Mouse (Mus musculus) intestine, embryonic 15.5 days (tissue): Measurements from ENCODE around the gene Pkd1l1. TPM values are rescaled to one million over a fixed set of nuclear protein-coding genes. Genes with fewer than 3 reads are reported as not detected.

ENCODE experiments used
- ATAC-seq: fragments of 200-750 bp; cut with Nextera tagmentation; 2 replicates; pipeline ENCODE4 v1.8.0; 2017; ENCODE audit warnings: moderate TSS enrichment, moderate library complexity
- H3K27ac ChIP-seq: fragments of 300-500 bp; sonication (generic); 2 replicates; pipeline ENCODE4 v1.5.1; 2015; ENCODE audit warnings: mild to moderate bottlenecking, inconsistent platforms
- H3K27me3 ChIP-seq: fragments of 300-500 bp; sonication (generic); replicated peaks from 2 replicates; pipeline ENCODE4 v1.6.1; 2015; ENCODE audit warnings: inconsistent platforms
- H3K36me3 ChIP-seq: fragments of 300-500 bp; sonication (generic); 2 replicates; pipeline ENCODE4 v1.6.1; 2015; ENCODE audit warnings: inconsistent platforms
- H3K4me1 ChIP-seq: fragments of 300-500 bp; sonication (generic); replicated peaks from 2 replicates; pipeline ENCODE4 v1.6.1; 2015; ENCODE audit warnings: inconsistent platforms
- H3K4me2 ChIP-seq: fragments of 300-500 bp; sonication (generic); replicated peaks from 2 replicates; pipeline ENCODE4 v1.6.1; 2015; ENCODE audit warnings: mild to moderate bottlenecking, inconsistent platforms
- H3K4me3 ChIP-seq: fragments of 300-500 bp; sonication (generic); replicated peaks from 2 replicates; pipeline ENCODE4 v1.5.1; 2015; ENCODE audit warnings: inconsistent platforms
- H3K9ac ChIP-seq: fragments of 300-500 bp; sonication (generic); 2 replicates; pipeline ENCODE4 v1.6.1; 2015; ENCODE audit warnings: inconsistent platforms
- H3K9me3 ChIP-seq: fragments of 300-500 bp; sonication (generic); 2 replicates; pipeline ENCODE4 v1.6.1; 2016; ENCODE audit warnings: inconsistent platforms
- WGBS: fragments of 180-500 bp; shearing (Covaris S2); methylation state at CpG from one replicate; pipeline ENCODE4 v1.1.7; 2015; 5-methylcytosine and 5-hydroxymethylcytosine counted together
- polyA plus RNA-seq: library from polyadenylated mRNA; unstranded; fragments of >200 nt; fragmentation: Nextera tagmentation; extraction: Ambion mirVana; gene quantifications from 2 replicates; pipeline ENCODE4 v1.2.1, GENCODE M21; 2015

Pkd1l1 gene
- 0.08 TPM in 1 of 2 replicates, not detected in the other for polyA plus RNA-seq

- no peak within 1 kb of the TSS for H3K4me2 ChIP-seq
- no peak for ATAC-seq
- WGBS, result 80% methylated on average over 3 of the region's 3 CpGs
- no peak within 1 kb of the TSS for H3K4me3 ChIP-seq
- no peaks in the 10 kb centered on the region for H3K27me3 ChIP-seq
- no peaks in the 10 kb centered on the region for H3K9me3 ChIP-seq
- no peaks in the 10 kb centered on the region for H3K36me3 ChIP-seq
- no peak within 1 kb of the TSS for H3K27ac ChIP-seq
- H3K4me1 ChIP-seq, result 0 out of 2 replicates have a peak, but pooled peaks cover 3% of the 10 kb centered on the region
- H3K9ac ChIP-seq, result no peak within 1 kb of the TSS
Observed at GRCm38 (mm10) chr11:8973166-8973565, at the start of gene Pkd1l1. TSS of gene Pkd1l1 (minus strand) at chr11:8973266.

- H3K9ac ChIP-seq, result no peak overlapping the region
- no peak for ATAC-seq
Observed at GRCm38 (mm10) chr11:9020207-9020606, 47.1 kb upstream of the Pkd1l1 start.

GRCm38 (mm10) chr11:9018491-9019267 lies 45.6 kb upstream of the Pkd1l1 start:
- no peak overlapping the region for H3K4me3 ChIP-seq
- H3K4me2 ChIP-seq, result no peak overlapping the region
- 76% methylated on average over 6 of the region's 6 CpGs for WGBS
- no peaks in the 10 kb centered on the region for H3K9me3 ChIP-seq
- no peak overlapping the region for H3K9ac ChIP-seq
- H3K4me1 ChIP-seq, result no peaks in the 10 kb centered on the region
- no peak for ATAC-seq
- H3K27me3 ChIP-seq, result no peaks in the 10 kb centered on the region
- H3K36me3 ChIP-seq, result no peaks in the 10 kb centered on the region
- H3K27ac ChIP-seq, result no peak overlapping the region

More at GRCm38 (mm10) chr11:9020207-9020606, 47.1 kb upstream of the Pkd1l1 start:
- Histone ChIP-seq H3K9me3 (no peaks in the 10 kb centered on the region), H3K27ac (no peak overlapping the region), H3K36me3 (no peaks in the 10 kb centered on the region), H3K27me3 (no peaks in the 10 kb centered on the region), H3K4me1 (no peaks in the 10 kb centered on the region), H3K4me2 (no peak overlapping the region), H3K4me3 (no peak overlapping the region)
- whole genome bisulfite sequencing, result 80% methylated on average over 5 of the region's 5 CpGs

- ATAC-seq, result no peak
- no peak overlapping the region for H3K9ac ChIP-seq
- no peak overlapping the region for H3K4me3 ChIP-seq
- H3K4me2 ChIP-seq, result no peak overlapping the region
- no peaks in the 10 kb centered on the region for H3K27me3 ChIP-seq
- no peak overlapping the region for H3K27ac ChIP-seq
- 0 out of 2 replicates have a peak, but pooled peaks cover 3% of the 10 kb centered on the region for H3K4me1 ChIP-seq
- 55% methylated on average over 3 of the region's 3 CpGs for WGBS
- H3K36me3 ChIP-seq, result no peaks in the 10 kb centered on the region
- no peaks in the 10 kb centered on the region for H3K9me3 ChIP-seq
Observed at GRCm38 (mm10) chr11:9014740-9015139, 41.7 kb upstream of the Pkd1l1 start.

GRCm38 (mm10) chr11:9011348-9011747 lies 38.3 kb upstream of the Pkd1l1 start:
- peak overlapping the region; percentile 85 for H3K9ac ChIP-seq
- WGBS, result 3% methylated on average over 3 of the region's 3 CpGs

GRCm38 (mm10) chr11:9010853-9011339 lies 37.8 kb upstream of the Pkd1l1 start, which contains the start of gene Hus1:
TSS of gene Hus1 (minus strand) at chr11:9011191.
- Histone ChIP-seq H3K27ac (peak within 1 kb of the TSS; percentile 94), H3K4me2 (peak within 1 kb of the TSS; percentile 74), H3K27me3 (no peaks in the 10 kb centered on the region), H3K4me1 (peaks cover 3% of the 10 kb centered on the region; the same call in 1 of the 2 replicates), H3K9me3 (no peaks in the 10 kb centered on the region), H3K4me3 (peak within 1 kb of the TSS; percentile 80), H3K9ac (peak within 1 kb of the TSS; percentile 85), H3K36me3 (0 out of 2 replicates have a peak, but pooled peaks cover 3% of the 10 kb centered on the region)
- peak; percentile 99 for ATAC-seq
- WGBS, result under 1% methylated on average over 43 of the region's 43 CpGs

More at GRCm38 (mm10) chr11:9011348-9011747, 38.3 kb upstream of the Pkd1l1 start:
- H3K27me3 ChIP-seq, result no peaks in the 10 kb centered on the region
- H3K27ac ChIP-seq, result no peak overlapping the region
- H3K4me3 ChIP-seq, result peak overlapping the region; percentile 80
- H3K9me3 ChIP-seq, result no peaks in the 10 kb centered on the region
- peak overlapping the region; percentile 74 for H3K4me2 ChIP-seq
- H3K4me1 ChIP-seq, result peaks cover 3% of the 10 kb centered on the region; the same call in 1 of the 2 replicates
- H3K36me3 ChIP-seq, result 0 out of 2 replicates have a peak, but pooled peaks cover under 1% of the 10 kb centered on the region
- ATAC-seq, result peak; percentile 50

- H3K36me3 ChIP-seq, result 0 out of 2 replicates have a peak, but pooled peaks cover 6% of the 10 kb centered on the region
- H3K27ac ChIP-seq, result peak overlapping the region; percentile 94
- H3K9ac ChIP-seq, result peak overlapping the region; percentile 85
- no peaks in the 10 kb centered on the region for H3K27me3 ChIP-seq
- H3K4me1 ChIP-seq, result peaks cover 3% of the 10 kb centered on the region; the same call in 1 of the 2 replicates
- WGBS, result under 1% methylated on average over 7 of the region's 7 CpGs
- H3K4me3 ChIP-seq, result peak overlapping the region; percentile 80
- H3K9me3 ChIP-seq, result no peaks in the 10 kb centered on the region
- peak; percentile 57 for ATAC-seq
- H3K4me2 ChIP-seq, result peak overlapping the region; percentile 74
Observed at GRCm38 (mm10) chr11:9010416-9010815, 37.4 kb upstream of the Pkd1l1 start.

GRCm38 (mm10) chr11:9008761-9009160 lies 35.7 kb upstream of the Pkd1l1 start:
- Histone ChIP-seq H3K4me1 (peaks cover 3% of the 10 kb centered on the region; the same call in 1 of the 2 replicates), H3K27me3 (no peaks in the 10 kb centered on the region), H3K9me3 (no peaks in the 10 kb centered on the region), H3K4me3 (no peak overlapping the region), H3K27ac (no peak overlapping the region), H3K36me3 (peaks cover 13% of the 10 kb centered on the region), H3K4me2 (no peak overlapping the region), H3K9ac (no peak overlapping the region)
- no peak for ATAC-seq
- 96% methylated on average over 5 of the region's 5 CpGs for WGBS

- Histone ChIP-seq H3K36me3 (0 out of 2 replicates have a peak, but pooled peaks cover 4% of the 10 kb centered on the region), H3K4me1 (peaks cover 8% of the 10 kb centered on the region; the same call in 1 of the 2 replicates), H3K27ac (no peak overlapping the region), H3K4me2 (no peak overlapping the region), H3K4me3 (no peak overlapping the region), H3K9ac (no peak overlapping the region), H3K27me3 (no peaks in the 10 kb centered on the region), H3K9me3 (no peaks in the 10 kb centered on the region)
- ATAC-seq, result no peak
- 72% methylated on average over 4 of the region's 4 CpGs for WGBS
Observed at GRCm38 (mm10) chr11:8988084-8988483, 15.0 kb upstream of the Pkd1l1 start.

GRCm38 (mm10) chr11:8986058-8986457 lies 13.0 kb upstream of the Pkd1l1 start:
- no peaks in the 10 kb centered on the region for H3K36me3 ChIP-seq
- no peaks in the 10 kb centered on the region for H3K9me3 ChIP-seq
- no peak overlapping the region for H3K27ac ChIP-seq
- no peak overlapping the region for H3K4me2 ChIP-seq
- H3K4me1 ChIP-seq, result peaks cover 8% of the 10 kb centered on the region; the same call in 1 of the 2 replicates
- H3K4me3 ChIP-seq, result no peak overlapping the region
- H3K27me3 ChIP-seq, result no peaks in the 10 kb centered on the region
- H3K9ac ChIP-seq, result no peak overlapping the region
- ATAC-seq, result peak; percentile 78

GRCm38 (mm10) chr11:8983237-8983861 lies 10.3 kb upstream of the Pkd1l1 start:
- Histone ChIP-seq H3K9ac (no peak overlapping the region), H3K4me1 (peaks cover 8% of the 10 kb centered on the region; the same call in 1 of the 2 replicates), H3K36me3 (no peaks in the 10 kb centered on the region), H3K4me2 (no peak overlapping the region), H3K4me3 (no peak overlapping the region), H3K9me3 (no peaks in the 10 kb centered on the region), H3K27ac (no peak overlapping the region), H3K27me3 (no peaks in the 10 kb centered on the region)
- peak; percentile 53; the same call in 1 of the 2 replicates for ATAC-seq
- 28% methylated on average over 6 of the region's 6 CpGs for WGBS

- ATAC-seq, result no peak
- Histone ChIP-seq H3K9me3 (no peaks in the 10 kb centered on the region), H3K4me3 (no peak overlapping the region), H3K4me2 (no peak overlapping the region), H3K27me3 (no peaks in the 10 kb centered on the region), H3K36me3 (no peaks in the 10 kb centered on the region), H3K4me1 (0 out of 2 replicates have a peak, but pooled peaks cover 3% of the 10 kb centered on the region), H3K9ac (no peak overlapping the region), H3K27ac (no peak overlapping the region)
- WGBS, result 82% methylated on average over 4 of the region's 4 CpGs
Observed at GRCm38 (mm10) chr11:8978154-8978553, 5.1 kb upstream of the Pkd1l1 start.
